Mouse (Mus musculus): ENCODE data around the gene Pifo. TPM values are rescaled to one million over a fixed set of nuclear protein-coding genes. Genes with fewer than 3 reads are reported as not detected.

Pifo gene
- polyA plus RNA-seq, 1 experiment from 2014 or later, result not detected

Other genes with a start within 250 kb of the Pifo start
- gene Rap1a, start 213.3 kb downstream of the Pifo start, polyA plus RNA-seq (2014; fragmentation: Nextera tagmentation; extraction: Ambion mirVana), result 68.2 and 88.7 TPM in 2 replicates
- not detected in 2 replicates for gene Adora3, start 143.8 kb downstream of the Pifo start, polyA plus RNA-seq (2014; fragmentation: Nextera tagmentation; extraction: Ambion mirVana)
- gene Tmigd3, start 143.7 kb downstream of the Pifo start, polyA plus RNA-seq (2014; fragmentation: Nextera tagmentation; extraction: Ambion mirVana), result 0.26 TPM in 1 of 2 replicates, not detected in the other
- 0.39 and 0.49 TPM in 2 replicates for gene I830077J02Rik, start 82.0 kb downstream of the Pifo start, polyA plus RNA-seq (2014; fragmentation: Nextera tagmentation; extraction: Ambion mirVana)
- gene Wdr77, start 55.3 kb downstream of the Pifo start, polyA plus RNA-seq (2014; fragmentation: Nextera tagmentation; extraction: Ambion mirVana), result 117 and 127 TPM in 2 replicates
- 561 and 575 TPM in 2 replicates for gene Atp5f1, start 54.5 kb downstream of the Pifo start, polyA plus RNA-seq (2014; fragmentation: Nextera tagmentation; extraction: Ambion mirVana)
- 1.9 and 2.1 TPM in 2 replicates for gene Ovgp1, start 40.9 kb downstream of the Pifo start, polyA plus RNA-seq (2014; fragmentation: Nextera tagmentation; extraction: Ambion mirVana)
- 0.29 TPM in 1 of 2 replicates, not detected in the other for gene Chil5, start 18.2 kb upstream of the Pifo start, polyA plus RNA-seq (2014; fragmentation: Nextera tagmentation; extraction: Ambion mirVana)
- not detected in 2 replicates for gene Chia1, start 98.6 kb upstream of the Pifo start, polyA plus RNA-seq (2014; fragmentation: Nextera tagmentation; extraction: Ambion mirVana)
- not detected in 2 replicates for gene Chil3, start 152.9 kb upstream of the Pifo start, polyA plus RNA-seq (2014; fragmentation: Nextera tagmentation; extraction: Ambion mirVana)
- not detected in 2 replicates for gene Chil4, start 204.9 kb upstream of the Pifo start, polyA plus RNA-seq (2014; fragmentation: Nextera tagmentation; extraction: Ambion mirVana)

All from embryonic facial prominence, embryonic 11.5 days (tissue).